Mouse (Mus musculus) right cerebral cortex, postnatal 14 days (tissue): Measurements from ENCODE around the gene Sept8.

ENCODE experiments used
- DNase-seq: peaks from one replicate; pipeline ENCODE4 v3.0.0; 2022

Gene Sept8

DNA sequence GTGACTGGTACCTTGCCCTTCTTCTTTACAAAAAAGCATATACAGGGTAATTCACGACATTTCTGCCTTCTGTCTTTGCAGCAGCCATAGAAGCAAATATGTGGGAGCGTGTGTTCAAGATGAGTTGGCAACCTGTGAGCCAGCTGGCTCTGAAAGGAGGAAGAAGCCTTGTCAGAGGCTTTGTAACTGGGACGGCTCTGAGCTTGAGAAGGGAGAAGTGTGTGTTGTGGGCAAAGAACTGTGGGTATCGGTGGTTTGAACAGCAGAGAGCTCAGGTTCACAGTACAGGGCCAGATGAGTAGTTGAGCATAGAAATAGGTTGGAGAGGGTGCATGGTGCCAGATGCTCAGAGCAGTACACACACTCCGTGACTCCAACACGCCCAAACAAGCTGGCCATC lies 22.1 kb upstream of the Sept8 start:
- no peak for DNase-seq

GRCm38 (mm10) chr11:53500569-53500968 lies 18.5 kb upstream of the Sept8 start:
- DNase-seq = no peak

- DNase-seq = no peak
Observed at GRCm38 (mm10) chr11:53502039-53502765, 16.9 kb upstream of the Sept8 start.

GRCm38 (mm10) chr11:53503738-53504137 lies 15.3 kb upstream of the Sept8 start:
- no peak for DNase-seq

- no peak for DNase-seq
Observed at GRCm38 (mm10) chr11:53504376-53504775, 14.7 kb upstream of the Sept8 start.

GRCm38 (mm10) chr11:53505026-53505663 lies 13.9 kb upstream of the Sept8 start:
- no peak for DNase-seq

GRCm38 (mm10) chr11:53507098-53507805 lies 11.8 kb upstream of the Sept8 start:
- DNase-seq = no peak

- DNase-seq = no peak
Observed at GRCm38 (mm10) chr11:53508152-53508551, 10.9 kb upstream of the Sept8 start.

DNA sequence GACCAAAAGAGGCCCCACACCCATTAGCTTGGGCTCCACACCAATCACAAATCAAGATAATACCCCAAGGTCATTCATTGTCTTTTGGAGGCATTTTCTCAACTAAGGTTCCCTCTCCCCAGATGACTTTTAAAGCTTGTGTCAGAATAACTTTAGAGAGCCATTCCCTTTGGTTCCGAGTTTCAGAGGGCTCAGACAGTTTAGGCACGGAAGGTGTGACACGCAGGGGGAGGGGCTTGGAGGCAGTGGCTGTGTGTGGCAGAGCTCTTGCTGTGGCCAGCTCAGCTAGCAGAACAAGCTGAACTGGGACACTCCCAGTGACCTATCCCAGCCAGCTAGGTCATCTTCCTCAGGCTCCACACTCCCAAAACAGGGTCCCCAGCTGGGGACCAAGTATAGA lies 10.5 kb upstream of the Sept8 start:
- DNase-seq = no peak

DNA sequence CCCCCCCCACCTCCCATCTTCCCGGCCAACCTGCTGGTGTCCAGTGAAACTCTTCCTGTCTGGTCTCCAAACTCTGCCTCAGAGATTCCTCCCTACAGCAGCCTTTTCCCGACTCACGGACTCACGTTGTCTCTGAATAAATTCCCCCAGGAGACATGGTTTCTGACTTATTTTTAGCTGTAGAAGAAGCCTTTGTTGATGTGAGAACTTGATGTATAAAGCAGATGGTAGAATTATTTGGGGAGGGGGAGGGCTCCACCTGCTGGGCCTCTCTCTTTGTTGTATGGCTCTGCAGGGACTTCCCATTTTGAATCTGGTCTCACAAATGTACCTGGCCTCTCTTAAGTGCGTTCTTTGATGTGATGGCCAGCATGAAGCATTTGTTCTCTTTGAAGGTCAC lies 8.7 kb upstream of the Sept8 start:
- DNase-seq = no peak

DNA sequence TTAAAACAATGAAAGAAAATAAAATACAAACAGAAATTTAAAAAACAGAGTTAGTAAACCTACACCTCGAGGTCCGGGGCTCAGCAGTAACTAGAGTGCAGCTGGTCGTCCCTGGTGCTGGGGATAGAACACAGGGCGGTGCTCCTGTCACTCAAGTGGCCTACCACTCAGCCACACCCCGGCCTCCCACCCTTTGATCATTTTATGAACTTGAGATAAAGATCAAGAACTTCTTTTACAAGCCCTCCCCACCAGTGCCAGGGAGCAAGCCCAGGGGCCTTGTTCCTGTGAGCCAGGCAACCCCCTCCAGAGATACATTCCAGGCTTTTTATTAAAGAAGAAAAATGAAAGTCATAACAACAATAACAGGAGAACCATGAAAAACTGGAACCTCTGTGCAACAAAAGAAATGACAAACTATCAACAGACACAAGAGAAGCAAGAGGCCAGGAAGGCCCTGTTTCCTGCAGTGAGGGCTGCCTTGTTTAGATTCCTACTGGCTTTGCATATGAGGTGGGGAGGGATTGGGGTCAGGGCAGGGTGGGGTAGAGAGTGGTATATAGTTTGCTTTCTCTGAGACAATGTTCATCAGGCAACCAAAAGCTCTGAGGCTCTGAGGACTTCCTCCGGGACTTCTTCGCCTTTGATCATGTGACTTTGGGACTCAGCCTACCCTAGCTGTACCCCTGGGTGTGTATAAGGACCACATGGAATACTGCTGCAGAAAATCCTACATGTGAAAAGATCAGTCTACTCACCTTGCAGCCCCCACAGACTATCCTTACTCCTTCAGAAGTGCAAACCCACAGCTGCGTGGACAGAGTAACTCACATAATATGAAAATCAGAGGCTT lies 2.1 kb upstream of the Sept8 start:
- no peak for DNase-seq

GRCm38 (mm10) chr11:53518759-53519158 lies 298 bp upstream of the Sept8 start:
- no peak for DNase-seq

- DNase-seq = peak; percentile 58
Observed at GRCm38 (mm10) chr11:53520122-53520978, 1.3 kb downstream of the Sept8 start.

DNA sequence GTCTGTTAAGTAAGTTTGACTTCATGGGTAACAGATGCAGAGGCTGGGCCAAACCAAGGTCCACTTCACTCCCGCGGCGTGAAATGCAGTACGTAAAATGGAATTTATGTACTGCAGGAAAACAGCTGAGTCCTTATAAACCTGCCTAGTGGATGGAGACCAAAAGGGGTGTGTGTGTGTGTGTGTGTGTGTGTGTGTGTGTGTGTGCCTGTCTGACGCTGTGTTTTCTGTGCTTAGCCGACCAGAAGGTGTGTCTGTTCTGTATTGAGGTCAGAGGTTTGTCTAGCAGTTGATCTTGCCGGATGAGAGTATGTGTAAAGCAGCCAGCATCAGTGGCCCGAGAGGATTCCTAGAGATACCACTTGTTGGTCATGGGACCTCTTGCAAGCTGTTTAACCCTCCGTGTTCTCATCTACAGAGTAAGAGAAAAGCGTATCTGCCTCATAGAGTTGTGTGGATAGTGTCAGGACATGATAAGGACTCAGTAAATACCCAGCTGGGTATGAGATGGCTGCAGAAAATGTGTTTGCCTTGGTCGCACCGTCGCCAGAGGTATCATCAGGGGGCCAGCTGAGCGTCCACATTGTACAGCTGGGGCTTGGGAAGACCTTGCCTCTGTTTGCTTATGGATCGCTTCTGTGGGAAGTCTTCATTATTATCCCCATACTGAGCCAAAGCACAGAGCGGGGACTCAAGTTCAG lies 2.2 kb downstream of the Sept8 start:
- no peak for DNase-seq

DNA sequence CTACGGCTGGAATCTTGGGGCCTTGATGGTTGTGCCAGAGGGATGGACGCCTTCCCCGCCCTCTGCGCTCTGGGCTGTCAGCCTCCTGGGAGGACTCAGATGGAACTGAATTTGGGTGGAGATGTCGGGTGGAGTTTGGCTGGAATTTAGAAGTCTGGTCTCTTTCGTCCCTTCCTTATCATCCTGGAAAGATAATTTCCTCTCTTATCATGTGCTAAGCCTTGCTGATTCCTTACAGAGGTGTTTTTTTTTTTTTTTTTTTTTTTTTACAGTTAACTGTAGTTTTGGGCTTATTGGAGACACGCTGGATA lies 2.7 kb downstream of the Sept8 start:
- DNase-seq = no peak

DNA sequence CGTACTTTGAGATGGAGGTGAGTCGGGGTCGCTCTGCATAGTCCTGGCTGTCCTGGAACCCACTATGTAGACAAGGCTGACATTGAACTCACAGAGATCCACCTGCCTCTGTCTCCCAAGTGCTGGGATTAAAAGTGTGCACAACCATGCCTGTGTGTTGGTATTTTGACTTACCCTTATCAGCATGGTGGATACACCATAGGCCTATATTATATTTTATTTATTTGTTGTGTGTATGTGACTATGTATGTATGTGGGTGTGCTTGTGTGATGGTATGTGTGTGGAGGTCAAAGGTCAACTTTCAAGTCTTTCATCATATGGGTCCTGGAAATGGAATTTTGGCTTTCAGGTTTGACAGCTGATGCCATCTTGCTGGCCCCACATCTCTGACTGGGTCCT lies 3.3 kb downstream of the Sept8 start:
- DNase-seq = no peak

GRCm38 (mm10) chr11:53522930-53523329 lies 3.9 kb downstream of the Sept8 start:
- peak; percentile 58 for DNase-seq

- no peak for DNase-seq
Observed at GRCm38 (mm10) chr11:53523545-53524405, 4.7 kb downstream of the Sept8 start.

DNA sequence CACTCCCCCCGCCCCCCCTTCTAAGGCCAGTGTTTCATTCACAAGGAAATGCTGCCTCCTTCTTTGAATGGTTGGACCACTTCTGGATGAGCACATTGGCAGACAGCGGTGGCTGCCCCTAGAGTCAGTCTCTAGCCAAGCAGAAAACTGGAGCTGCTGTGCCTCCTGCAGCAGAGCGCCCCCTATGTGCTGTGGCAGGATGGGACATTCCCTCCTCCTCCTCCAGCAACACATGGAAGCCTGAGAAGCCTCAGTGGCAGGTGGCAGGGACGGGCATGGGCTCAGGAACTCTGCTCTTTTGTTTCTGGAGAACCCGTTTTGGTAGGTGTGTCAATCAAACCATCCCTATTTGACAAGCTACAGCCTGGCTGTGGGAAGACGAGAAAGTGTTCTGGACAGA lies 5.8 kb downstream of the Sept8 start:
- DNase-seq = peak; percentile 56

- no peak for DNase-seq
Observed at GRCm38 (mm10) chr11:53525461-53525860, 6.4 kb downstream of the Sept8 start.
